Mouse (Mus musculus) lung, postnatal 0 days (tissue): ENCODE measurements around the gene Aaas.

Source experiments
- CTCF ChIP-seq: IDR thresholded peaks from 2 replicates; pipeline ENCODE4 v1.5.1; 2016; ENCODE audit warnings: antibody characterized with exemption, mild to moderate bottlenecking
- EP300 ChIP-seq: IDR thresholded peaks from 2 replicates; pipeline ENCODE4 v1.6.1; 2016; ENCODE audit warnings: antibody characterized with exemption, mild to moderate bottlenecking, control low read depth

GRCm38 (mm10) chr15:102344490-102344889, 6.1 kb downstream of the Aaas start:
- no peak for TF ChIP-seq EP300
- TF ChIP-seq CTCF = no peak
